Mouse (Mus musculus) T-helper 17 cell (primary cell): Measurements from ENCODE around the gene Kazn.

Source experiments
- in situ Hi-C, 2 experiments: fragments of 300-600 bp; cut with MboI, MseI; formaldehyde crosslinking; loops; 1 replicate in 1 of 2; 2 replicates in 1 of 2; pipeline ENCODE4 v1.15.1; 2025; ENCODE audit warnings: high pct_unique_total_duplicates in 2 of 2

Gene Kazn

GRCm38 (mm10) chr4:142127275-142127788 lies 111.9 kb downstream of the Kazn start:
- in situ Hi-C loops: no loop called here

GRCm38 (mm10) chr4:142126641-142127274 lies 112.4 kb downstream of the Kazn start:
- in situ Hi-C loops: no loop called here

- in situ Hi-C loops: no loop called here
These were observed 118.0 kb downstream of the Kazn start for GRCm38 (mm10) chr4:142121164-142121563.

- in situ Hi-C loops: no loop called here
These were observed 120.7 kb downstream of the Kazn start for GRCm38 (mm10) chr4:142118522-142118921.

GRCm38 (mm10) chr4:142117993-142118392 lies 121.2 kb downstream of the Kazn start:
- in situ Hi-C loops: no loop called here

- in situ Hi-C loops: no loop called here
These were observed 125.9 kb downstream of the Kazn start for GRCm38 (mm10) chr4:142113306-142113705.

GRCm38 (mm10) chr4:142103081-142103671 lies 136.0 kb downstream of the Kazn start:
- in situ Hi-C loops: loop anchor here in 1 of 2 experiments (10.0 kb wide), 1 partner anchor 128 kb away; no protein-coding TSS in a partner anchor

GRCm38 (mm10) chr4:142098303-142098702 lies 140.9 kb downstream of the Kazn start:
- in situ Hi-C loops: loop anchor here in 1 of 2 experiments (5.0 kb wide), 1 partner anchor 91 kb away; no protein-coding TSS in a partner anchor

GRCm38 (mm10) chr4:142097871-142098270 lies 141.3 kb downstream of the Kazn start:
- in situ Hi-C loops: loop anchor here in 1 of 2 experiments (5.0 kb wide), 1 partner anchor 91 kb away; no protein-coding TSS in a partner anchor

GRCm38 (mm10) chr4:142095513-142096241 lies 143.5 kb downstream of the Kazn start:
- in situ Hi-C loops: loop anchor here in 1 of 2 experiments (5.0 kb wide), 1 partner anchor 88 kb away; no protein-coding TSS in a partner anchor

- in situ Hi-C loops: no loop called here
These were observed 144.8 kb downstream of the Kazn start for GRCm38 (mm10) chr4:142094386-142094785.

- in situ Hi-C loops: no loop called here
These were observed 148.1 kb downstream of the Kazn start for GRCm38 (mm10) chr4:142091100-142091499.

- in situ Hi-C loops: no loop called here
These were observed 149.2 kb downstream of the Kazn start for GRCm38 (mm10) chr4:142089966-142090365.

GRCm38 (mm10) chr4:142088836-142089235 lies 150.4 kb downstream of the Kazn start:
- in situ Hi-C loops: no loop called here

GRCm38 (mm10) chr4:142088409-142088808 lies 150.8 kb downstream of the Kazn start:
- in situ Hi-C loops: no loop called here

GRCm38 (mm10) chr4:142084936-142085563 lies 154.2 kb downstream of the Kazn start:
- in situ Hi-C loops: loop anchor here in 1 of 2 experiments (5.0 kb wide), 1 partner anchor 73 kb away; no protein-coding TSS in a partner anchor

- in situ Hi-C loops: loop anchor here in 1 of 2 experiments (5.0 kb wide), 1 partner anchor 72 kb away; no protein-coding TSS in a partner anchor
These were observed 154.9 kb downstream of the Kazn start, which contains the start of gene Tmem51 for GRCm38 (mm10) chr4:142084131-142084899. Gene Tmem51, minus strand, starts transcription at chr4:142084304.

- in situ Hi-C loops: loop anchor here in 1 of 2 experiments (5.0 kb wide), 1 partner anchor 71 kb away; no protein-coding TSS in a partner anchor
These were observed 155.5 kb downstream of the Kazn start for GRCm38 (mm10) chr4:142083762-142084130.

GRCm38 (mm10) chr4:142083193-142083592 lies 156.0 kb downstream of the Kazn start:
- in situ Hi-C loops: loop anchor here in 1 of 2 experiments (5.0 kb wide), 1 partner anchor 71 kb away; no protein-coding TSS in a partner anchor

- in situ Hi-C loops: loop anchor here in 1 of 2 experiments (5.0 kb wide), 1 partner anchor 70 kb away; no protein-coding TSS in a partner anchor
These were observed 156.5 kb downstream of the Kazn start for GRCm38 (mm10) chr4:142082703-142083102.
